Mouse (Mus musculus) embryonic facial prominence, embryonic 10.5 days (tissue): ENCODE results near the gene Rtp3. TPM values are rescaled to one million over a fixed set of nuclear protein-coding genes. Genes with fewer than 3 reads are reported as not detected.

Experiments used
- DNase-seq: peaks from one replicate; pipeline ENCODE4 v3.0.0-alpha.2; 2017; ENCODE audit warnings: low spot score
- H3K27ac ChIP-seq: fragments of 300-500 bp; sonication (generic); replicated peaks from 2 replicates; pipeline ENCODE4 v1.5.1; 2016; ENCODE audit warnings: mild to moderate bottlenecking
- H3K27me3 ChIP-seq: fragments of 300-500 bp; sonication (generic); replicated peaks from 2 replicates; pipeline ENCODE4 v1.6.1; 2016; ENCODE audit warnings: low read depth, mild to moderate bottlenecking; ENCODE audit not compliant: poor library complexity, severe bottlenecking
- H3K36me3 ChIP-seq: fragments of 300-500 bp; sonication (generic); replicated peaks from 2 replicates; pipeline ENCODE4 v1.6.1; 2016; ENCODE audit warnings: mild to moderate bottlenecking, moderate library complexity
- H3K4me1 ChIP-seq: fragments of 300-500 bp; sonication (generic); 2 replicates; pipeline ENCODE4 v1.6.1; 2016
- H3K4me3 ChIP-seq: fragments of 300-500 bp; sonication (generic); 2 replicates; pipeline ENCODE4 v1.5.1; 2016; ENCODE audit warnings: mild to moderate bottlenecking, moderate library complexity
- H3K9me3 ChIP-seq: fragments of 300-500 bp; sonication (generic); 2 replicates; pipeline ENCODE4 v1.6.1; 2016; ENCODE audit warnings: mild to moderate bottlenecking
- WGBS: fragments of 180-500 bp; shearing (Covaris S2); methylation state at CpG from one replicate; pipeline ENCODE4 v1.1.7; 2016; 5-methylcytosine and 5-hydroxymethylcytosine counted together
- polyA plus RNA-seq: library from polyadenylated mRNA; unstranded; fragments of >200 nt; fragmentation: Nextera tagmentation; extraction: Ambion mirVana; gene quantifications from 2 replicates; pipeline ENCODE4 v1.2.1, GENCODE M21; 2016

Gene Rtp3
- 0.11 and 0.40 TPM in 2 replicates for polyA plus RNA-seq

GRCm38 (mm10) chr9:110990204-110990603 is at the start of gene Rtp3:
Rtp3 (minus strand) TSS chr9:110990583.
- Histone ChIP-seq H3K27me3 (no peaks in the 10 kb centered on the region), H3K27ac (no peak within 1 kb of the TSS), H3K9me3 (no peaks in the 10 kb centered on the region), H3K4me1 (no peaks in the 10 kb centered on the region), H3K36me3 (no peaks in the 10 kb centered on the region), H3K4me3 (no peak within 1 kb of the TSS)
- 66% methylated on average over 6 of the region's 6 CpGs for WGBS
- DNase-seq: no peak

GRCm38 (mm10) chr9:111039966-111040365 is 49.6 kb upstream of the Rtp3 start:
- H3K9me3 ChIP-seq: no peaks in the 10 kb centered on the region
- no peak for DNase-seq
- H3K27ac ChIP-seq: no peak overlapping the region
- no peaks in the 10 kb centered on the region for H3K4me1 ChIP-seq
- WGBS: 84% methylated on average over 4 of the region's 4 CpGs
- H3K4me3 ChIP-seq: no peak overlapping the region
- H3K27me3 ChIP-seq: no peaks in the 10 kb centered on the region
- H3K36me3 ChIP-seq: no peaks in the 10 kb centered on the region

- WGBS: 90% methylated on average over 4 of the region's 4 CpGs
- H3K27ac ChIP-seq: no peak overlapping the region
- no peak overlapping the region for H3K4me3 ChIP-seq
- H3K4me1 ChIP-seq: no peaks in the 10 kb centered on the region
- H3K9me3 ChIP-seq: no peaks in the 10 kb centered on the region
- no peak for DNase-seq
- H3K27me3 ChIP-seq: no peaks in the 10 kb centered on the region
- H3K36me3 ChIP-seq: no peaks in the 10 kb centered on the region
Observed at GRCm38 (mm10) chr9:111033717-111034116, 43.3 kb upstream of the Rtp3 start.

GRCm38 (mm10) chr9:111026791-111027190 is 36.4 kb upstream of the Rtp3 start:
- no peaks in the 10 kb centered on the region for H3K27me3 ChIP-seq
- no peak overlapping the region for H3K27ac ChIP-seq
- no peaks in the 10 kb centered on the region for H3K36me3 ChIP-seq
- WGBS: 85% methylated on average over 10 of the region's 10 CpGs
- no peak for DNase-seq
- H3K4me1 ChIP-seq: no peaks in the 10 kb centered on the region
- no peak overlapping the region for H3K4me3 ChIP-seq
- H3K9me3 ChIP-seq: no peaks in the 10 kb centered on the region

GRCm38 (mm10) chr9:111019022-111019421 is 28.6 kb upstream of the Rtp3 start, which contains the start of gene Ltf:
Ltf (plus strand) TSS chr9:111019271.
- no peak within 1 kb of the TSS for H3K4me3 ChIP-seq
- DNase-seq: no peak
- no peaks in the 10 kb centered on the region for H3K27me3 ChIP-seq
- H3K27ac ChIP-seq: 0 out of 2 replicates have a peak within 1 kb of the TSS, but pooled peaks have one; percentile 1
- 80% methylated on average over 5 of the region's 5 CpGs for WGBS
- H3K36me3 ChIP-seq: no peaks in the 10 kb centered on the region
- peaks cover 11% of the 10 kb centered on the region for H3K4me1 ChIP-seq
- H3K9me3 ChIP-seq: no peaks in the 10 kb centered on the region

GRCm38 (mm10) chr9:111015658-111016057 is 25.3 kb upstream of the Rtp3 start:
- Histone ChIP-seq H3K36me3 (no peaks in the 10 kb centered on the region), H3K27ac (no peak overlapping the region), H3K9me3 (no peaks in the 10 kb centered on the region), H3K27me3 (no peaks in the 10 kb centered on the region), H3K4me3 (no peak overlapping the region), H3K4me1 (peaks cover 11% of the 10 kb centered on the region)
- DNase-seq: peak; percentile 17
- 89% methylated on average over 4 of the region's 4 CpGs for WGBS

GRCm38 (mm10) chr9:111012041-111012440 is 21.7 kb upstream of the Rtp3 start:
- H3K27ac ChIP-seq: no peak overlapping the region
- WGBS: 85% methylated on average over 3 of the region's 3 CpGs
- H3K4me3 ChIP-seq: no peak overlapping the region
- H3K36me3 ChIP-seq: no peaks in the 10 kb centered on the region
- H3K4me1 ChIP-seq: peaks cover 4% of the 10 kb centered on the region; the same call in 1 of the 2 replicates
- no peaks in the 10 kb centered on the region for H3K27me3 ChIP-seq
- DNase-seq: no peak
- no peaks in the 10 kb centered on the region for H3K9me3 ChIP-seq

GRCm38 (mm10) chr9:111011550-111011949 is 21.2 kb upstream of the Rtp3 start:
- H3K27me3 ChIP-seq: no peaks in the 10 kb centered on the region

GRCm38 (mm10) chr9:111009763-111010162 is 19.4 kb upstream of the Rtp3 start:
- Histone ChIP-seq H3K27me3 (no peaks in the 10 kb centered on the region), H3K4me1 (peaks cover 4% of the 10 kb centered on the region; the same call in 1 of the 2 replicates), H3K36me3 (no peaks in the 10 kb centered on the region), H3K27ac (no peak overlapping the region), H3K9me3 (no peaks in the 10 kb centered on the region), H3K4me3 (no peak overlapping the region)
- no peak for DNase-seq
- WGBS: 72% methylated on average over 3 of the region's 3 CpGs

More at GRCm38 (mm10) chr9:111011550-111011949, 21.2 kb upstream of the Rtp3 start:
- Histone ChIP-seq H3K4me3 (no peak overlapping the region), H3K36me3 (no peaks in the 10 kb centered on the region), H3K9me3 (no peaks in the 10 kb centered on the region), H3K27ac (no peak overlapping the region), H3K4me1 (peaks cover 4% of the 10 kb centered on the region; the same call in 1 of the 2 replicates)
- 85% methylated on average over 9 of the region's 9 CpGs for WGBS
- DNase-seq: no peak

GRCm38 (mm10) chr9:111006544-111006943 is 16.2 kb upstream of the Rtp3 start:
- H3K27me3 ChIP-seq: no peaks in the 10 kb centered on the region
- H3K9me3 ChIP-seq: no peaks in the 10 kb centered on the region
- no peak overlapping the region for H3K4me3 ChIP-seq
- 95% methylated on average over 2 of the region's 2 CpGs for WGBS
- no peak for DNase-seq
- peaks cover 4% of the 10 kb centered on the region; the same call in 1 of the 2 replicates for H3K4me1 ChIP-seq
- H3K36me3 ChIP-seq: no peaks in the 10 kb centered on the region
- H3K27ac ChIP-seq: no peak overlapping the region

- Histone ChIP-seq H3K4me3 (no peak overlapping the region), H3K4me1 (0 out of 2 replicates have a peak, but pooled peaks cover 4% of the 10 kb centered on the region), H3K27ac (no peak overlapping the region), H3K36me3 (no peaks in the 10 kb centered on the region), H3K27me3 (no peaks in the 10 kb centered on the region), H3K9me3 (no peaks in the 10 kb centered on the region)
- DNase-seq: no peak
- WGBS: 92% methylated on average over 9 of the region's 9 CpGs
Observed at GRCm38 (mm10) chr9:111003279-111003678, 12.9 kb upstream of the Rtp3 start.

GRCm38 (mm10) chr9:111001621-111002020 is 11.2 kb upstream of the Rtp3 start:
- 0 out of 2 replicates have a peak, but pooled peaks cover 4% of the 10 kb centered on the region for H3K4me1 ChIP-seq
- no peak for DNase-seq
- 79% methylated on average over 12 of the region's 12 CpGs for WGBS
- no peaks in the 10 kb centered on the region for H3K9me3 ChIP-seq
- no peak overlapping the region for H3K4me3 ChIP-seq
- no peaks in the 10 kb centered on the region for H3K27me3 ChIP-seq
- H3K36me3 ChIP-seq: no peaks in the 10 kb centered on the region
- H3K27ac ChIP-seq: no peak overlapping the region

GRCm38 (mm10) chr9:110999856-111000255 is 9.5 kb upstream of the Rtp3 start:
- no peaks in the 10 kb centered on the region for H3K36me3 ChIP-seq
- H3K9me3 ChIP-seq: no peaks in the 10 kb centered on the region
- H3K4me1 ChIP-seq: 0 out of 2 replicates have a peak, but pooled peaks cover 4% of the 10 kb centered on the region
- 77% methylated on average over 10 of the region's 10 CpGs for WGBS
- no peak overlapping the region for H3K4me3 ChIP-seq
- no peak for DNase-seq
- H3K27ac ChIP-seq: no peak overlapping the region
- H3K27me3 ChIP-seq: no peaks in the 10 kb centered on the region
